Mouse (Mus musculus): ENCODE data around the gene Anapc16.

DNA sequence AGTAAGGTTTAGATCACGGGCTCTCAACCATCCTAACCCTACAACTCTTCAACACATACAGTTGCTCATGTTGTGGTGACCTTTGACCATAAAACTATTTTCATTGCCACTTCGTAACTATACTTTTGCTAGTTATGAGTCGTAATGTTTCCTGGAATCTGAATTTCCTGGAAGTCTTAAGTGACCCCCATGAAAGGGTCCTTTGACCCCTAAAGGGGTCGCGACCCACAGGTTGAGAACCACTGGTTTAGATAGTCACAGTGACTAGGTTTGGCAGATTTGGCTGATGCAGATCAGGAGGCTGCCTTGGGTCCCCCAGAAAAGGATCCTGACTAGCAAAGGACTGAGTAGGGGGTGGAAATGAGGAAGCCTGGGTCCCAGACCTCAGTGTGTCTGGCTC, 64.3 kb downstream of the Anapc16 start:
- TF ChIP-seq CTCF (IDR thresholded peaks at IDR 0.05; ENCODE audit: low read depth) (no peak), EP300 (optimal IDR thresholded peaks at IDR 0.05) (no peak)

All from stomach, postnatal 0 days (tissue).